Mouse (Mus musculus) myocyte (in vitro differentiated cells): ENCODE measurements at regions not wholly inside any gene's neighbourhood (a gene's known extent, or its start where the extent isn't known, plus 50 kb on each side); places are given as distances from the start of the nearest gene placed in this dataset.

Experiments used
- E2F4 ChIP-seq: IDR thresholded peaks from one replicate; pipeline ENCODE4 v1.6.1; 2011; ENCODE audit warnings: mild to moderate bottlenecking, control low read depth, moderate library complexity; ENCODE audit not compliant: insufficient read depth
- MAX ChIP-seq: IDR thresholded peaks from one replicate; pipeline ENCODE4 v1.6.1; 2011; ENCODE audit warnings: low read depth, mild to moderate bottlenecking, control low read depth
- MYOD1 ChIP-seq, 3 experiments: IDR thresholded peaks; one replicate each; pipeline ENCODE4 v1.6.1; 2011; ENCODE audit warnings: control low read depth in 2 of 3, low read depth in 2 of 3, mild to moderate bottlenecking in 2 of 3, moderate library complexity in 1 of 3; ENCODE audit not compliant: insufficient read length in 2 of 3, control insufficient read depth in 1 of 3
- POLR2A ChIP-seq: IDR thresholded peaks from one replicate; pipeline ENCODE4 v1.6.1; 2011; ENCODE audit warnings: low read depth, mild to moderate bottlenecking, control low read depth, moderate library complexity; ENCODE audit not compliant: insufficient read length
- POLR2AphosphoS2 ChIP-seq: IDR thresholded peaks from one replicate; pipeline ENCODE4 v1.6.1; 2011; ENCODE audit warnings: low read depth, control low read depth; ENCODE audit not compliant: insufficient read length
- USF1 ChIP-seq: IDR thresholded peaks from one replicate; pipeline ENCODE4 v1.6.1; 2011; ENCODE audit warnings: low read depth, mild to moderate bottlenecking, control low read depth, moderate library complexity

- TF ChIP-seq POLR2AphosphoS2 (no peak), POLR2A (no peak), MAX (no peak), USF1 (no peak), E2F4 (no peak), MYOD1 (IDR thresholded peaks at IDR 0.05; ENCODE audit: control insufficient read depth in 1 of 3, insufficient read length in 2 of 3, low read depth in 2 of 3) (no peak)
These were observed 375.4 kb upstream of the Jarid2 start for GRCm38 (mm10) chr13:44353899-44354298.
